Mouse (Mus musculus): ENCODE measurements around the gene Ncdn.

Ncdn gene

DNA sequence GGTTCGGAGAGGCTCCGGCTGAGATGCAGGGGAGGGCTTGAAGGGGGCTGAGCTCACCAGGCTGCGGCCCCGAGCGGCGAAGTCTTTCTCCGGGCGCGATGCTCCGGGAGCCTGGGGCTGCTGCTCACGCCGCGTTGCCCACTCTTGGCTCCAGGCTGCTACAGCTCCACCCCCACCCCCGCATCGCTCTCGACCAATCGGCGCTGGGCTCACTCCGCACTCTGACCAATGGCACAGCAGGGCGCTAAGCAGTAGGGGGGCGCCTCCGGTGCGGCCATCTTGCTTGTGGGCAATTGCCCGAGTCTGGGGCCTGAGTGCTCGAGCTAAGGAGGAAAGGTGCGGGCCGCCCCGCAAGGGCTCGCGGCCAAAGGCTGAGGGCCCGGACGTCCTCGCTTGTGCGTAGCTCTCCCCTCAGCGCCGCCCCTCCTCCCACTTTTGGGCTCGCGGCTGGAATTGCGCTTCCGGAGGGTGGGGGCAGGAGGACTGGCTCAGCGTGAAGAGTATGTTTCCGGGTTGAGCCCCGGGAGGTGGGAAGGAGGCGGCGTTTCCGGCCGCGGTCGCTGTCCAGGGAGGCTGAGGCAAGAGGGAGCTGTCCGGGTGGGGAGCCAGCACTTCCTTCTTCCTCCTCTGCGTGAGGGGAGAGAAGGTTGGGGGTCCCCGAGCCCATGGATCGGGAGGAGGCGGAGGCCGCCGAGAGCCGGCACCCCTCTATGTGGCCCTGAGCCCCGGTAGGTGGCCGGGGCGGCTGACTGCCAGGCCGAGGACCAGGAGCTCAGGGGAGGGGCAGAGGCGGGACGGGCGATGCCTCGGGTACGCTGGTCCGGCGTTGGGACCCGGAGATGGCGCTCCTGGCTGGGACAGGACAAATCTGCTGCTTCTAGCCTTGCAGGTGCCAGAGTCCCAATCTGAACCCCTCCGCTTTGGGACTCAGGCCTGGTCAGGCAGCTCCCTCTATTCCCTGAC is at the start of gene Ncdn, which contains the start of gene AU040320:
Ncdn (minus strand) TSS at position 171 of the 963 bp plus-strand sequence.
AU040320 (plus strand) TSS at position 277 of the 963 bp plus-strand sequence.
- peak; percentile 99 for DNase-seq

DNA sequence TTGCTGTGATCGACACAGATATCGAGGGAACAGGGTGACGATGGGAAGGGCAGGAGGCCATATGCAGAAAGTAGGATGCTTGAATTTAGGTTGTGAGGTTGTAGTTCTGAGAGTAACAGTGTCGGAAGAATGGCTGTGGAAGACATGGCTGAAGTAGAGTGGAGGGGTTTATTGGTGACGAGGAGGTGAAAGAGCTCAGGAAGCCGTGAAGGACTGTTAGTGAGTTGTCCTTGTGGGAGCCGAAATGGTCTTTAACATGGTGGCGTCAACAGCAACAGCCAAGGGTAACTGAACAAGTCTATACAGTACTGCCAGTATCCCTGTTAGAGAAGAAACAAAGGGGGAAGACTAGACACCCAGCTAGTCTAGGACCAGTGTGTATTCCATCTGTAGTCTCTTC is 48.9 kb upstream of the Ncdn start:
- DNase-seq, result no peak

DNA sequence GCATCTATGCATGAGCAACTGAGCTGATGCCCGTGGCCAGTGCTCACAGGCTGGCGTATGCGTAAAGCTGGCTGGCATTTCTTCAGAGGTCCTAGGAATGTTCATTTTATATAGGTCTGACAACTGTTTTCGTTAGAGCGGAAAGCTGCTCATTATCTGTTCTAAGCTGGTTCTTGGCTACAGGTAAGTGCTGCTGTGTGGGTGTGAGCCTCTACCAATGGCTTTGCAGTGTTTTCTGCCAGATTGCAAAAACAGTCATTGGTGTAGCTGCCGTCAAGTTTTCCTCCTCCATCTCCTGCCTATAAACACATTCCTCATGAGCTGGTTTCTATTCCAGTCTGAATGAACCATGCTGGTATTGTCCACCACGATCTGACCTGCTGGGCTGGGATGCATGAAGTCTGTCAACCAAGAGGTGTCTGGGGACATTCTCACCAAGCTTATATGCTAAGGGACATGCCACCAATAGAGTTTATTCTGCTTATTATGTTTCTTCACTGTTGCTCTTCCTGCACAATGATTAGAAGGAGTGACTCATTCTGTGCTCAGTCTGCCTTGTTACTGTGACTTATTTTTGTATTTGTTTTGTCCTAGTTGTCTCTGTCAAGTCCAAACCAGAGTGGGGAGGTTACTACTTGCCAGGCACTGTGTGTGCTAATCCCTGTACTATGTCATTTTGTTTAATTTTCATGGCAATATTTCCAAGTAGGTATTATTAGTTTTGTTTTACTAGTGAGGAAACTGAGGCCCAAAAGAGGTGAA is 39.3 kb upstream of the Ncdn start:
- no peak for DNase-seq

DNA sequence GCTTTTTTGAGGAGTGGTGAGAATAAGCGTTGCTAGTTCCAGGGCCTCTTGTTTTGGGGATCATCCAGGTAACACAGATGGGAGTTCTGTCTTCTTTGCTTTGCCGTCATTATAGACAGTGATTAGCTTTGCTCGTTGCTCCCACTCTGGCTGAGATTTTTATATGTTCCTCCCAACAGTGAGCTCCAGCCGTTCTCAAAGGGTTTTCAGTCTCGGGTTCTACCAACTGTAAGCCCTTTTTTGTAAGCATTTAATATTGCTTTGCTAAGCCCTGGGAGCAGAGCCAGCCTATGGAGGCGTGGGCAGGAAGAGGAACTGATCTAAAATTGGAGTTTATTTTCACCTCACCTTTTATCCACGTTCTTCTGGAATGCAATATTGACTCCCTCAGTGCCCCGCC is 29.8 kb upstream of the Ncdn start:
- DNase-seq, result peak; percentile 34

DNA sequence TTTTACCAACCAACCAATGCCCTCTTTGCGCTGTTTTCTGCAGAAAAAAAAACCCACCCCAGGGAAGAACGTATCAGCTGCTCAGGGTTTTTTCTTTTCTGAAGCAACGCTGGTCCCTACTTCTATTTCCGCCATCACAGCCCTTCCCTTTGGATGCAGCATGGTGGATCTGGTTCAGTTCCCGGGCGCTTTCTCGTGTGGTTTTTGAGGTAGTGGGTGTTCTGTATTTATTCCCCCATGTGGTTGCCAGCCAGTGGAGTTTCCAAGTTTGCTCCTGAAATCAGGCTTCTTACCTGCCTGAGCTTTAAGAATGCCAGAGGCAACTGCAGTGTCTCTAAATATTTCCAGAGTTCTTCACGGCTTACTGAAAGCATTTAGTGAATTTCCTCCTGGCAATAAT is 29.3 kb upstream of the Ncdn start:
- no peak for DNase-seq

DNA sequence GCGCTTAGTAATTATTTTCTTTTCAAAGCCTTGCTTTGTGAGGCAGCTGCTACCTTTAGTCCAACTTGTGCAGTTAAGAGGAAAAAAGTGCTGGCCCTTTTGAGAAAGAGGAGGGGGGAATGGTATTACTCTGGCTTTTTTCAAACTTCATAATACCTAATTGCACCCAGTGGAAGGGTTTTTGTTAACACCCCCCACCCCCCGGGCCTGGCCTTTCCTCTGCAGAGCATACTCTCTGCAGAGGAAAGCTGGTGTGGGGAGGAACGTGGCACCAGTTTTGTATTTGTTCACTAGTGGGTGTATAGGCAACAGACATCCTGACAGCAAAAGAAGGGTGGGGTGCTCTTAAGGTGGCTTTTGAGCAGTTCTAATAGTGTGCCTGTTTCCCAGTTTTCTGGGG is 28.6 kb upstream of the Ncdn start:
- no peak for DNase-seq

DNA sequence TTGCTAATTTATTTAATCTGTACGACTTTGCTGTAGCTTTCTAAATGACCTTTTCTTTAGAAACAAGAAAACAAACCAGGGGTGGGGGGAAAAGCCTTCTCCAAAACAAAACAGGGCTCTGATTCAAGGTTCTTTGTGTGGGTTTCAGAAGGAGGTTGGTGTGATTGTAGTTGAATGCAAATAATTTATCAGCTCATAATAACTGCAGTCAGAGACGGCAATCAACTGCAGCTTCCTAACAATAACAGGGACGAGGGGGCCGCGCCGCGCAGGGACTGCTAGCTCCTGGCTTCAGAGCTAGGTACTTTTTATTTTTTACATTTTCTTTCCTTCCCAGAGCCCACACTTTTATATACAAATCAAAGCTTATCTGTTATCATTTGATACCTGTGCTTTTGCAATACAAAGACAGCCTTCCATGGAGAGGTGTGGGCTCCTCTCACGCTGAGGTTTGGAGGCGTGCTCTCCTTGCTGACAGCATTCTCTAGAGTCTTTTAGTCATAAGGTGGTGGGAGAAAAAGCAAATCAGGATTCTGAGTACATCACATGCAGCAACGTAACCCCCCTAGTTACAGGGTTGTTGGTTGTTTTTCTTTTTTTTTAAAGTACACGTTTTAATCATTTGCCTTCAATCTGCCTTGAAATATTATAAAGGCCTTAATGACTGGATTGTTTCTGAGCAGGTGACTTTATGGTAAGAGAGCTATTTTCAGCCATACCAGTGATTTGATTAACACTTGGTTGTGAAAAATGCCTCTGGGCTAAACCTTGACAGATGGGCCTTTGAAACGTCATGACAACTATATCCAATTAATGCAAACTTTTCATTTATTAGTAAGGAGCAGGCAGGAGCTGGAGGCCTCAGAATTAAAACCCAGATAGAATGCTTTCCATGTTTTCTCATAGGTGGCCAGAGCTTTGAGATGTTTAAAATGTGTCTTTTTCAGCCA is 26.9 kb upstream of the Ncdn start:
- DNase-seq, result no peak

DNA sequence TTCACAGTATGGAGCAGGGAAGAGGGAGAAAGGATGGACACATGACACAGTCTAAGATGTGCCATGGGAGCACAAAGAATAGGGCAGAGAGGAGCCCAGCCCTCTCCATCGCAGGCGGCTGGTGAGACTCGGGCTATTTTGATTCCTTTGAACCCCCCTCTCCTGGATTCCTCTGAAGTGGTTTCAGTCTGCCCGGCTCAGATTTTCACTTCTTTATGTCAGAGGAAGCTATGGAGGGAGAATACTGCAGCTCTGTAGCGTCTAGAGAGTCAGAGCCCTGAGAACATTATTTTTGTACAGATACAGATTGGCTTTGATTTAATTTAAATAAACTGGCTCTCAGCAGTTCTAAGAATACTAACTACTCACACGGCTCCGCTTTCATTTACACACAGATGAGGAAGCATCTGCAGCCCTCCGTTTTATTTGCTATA is 25.9 kb upstream of the Ncdn start:
- no peak for DNase-seq

DNA sequence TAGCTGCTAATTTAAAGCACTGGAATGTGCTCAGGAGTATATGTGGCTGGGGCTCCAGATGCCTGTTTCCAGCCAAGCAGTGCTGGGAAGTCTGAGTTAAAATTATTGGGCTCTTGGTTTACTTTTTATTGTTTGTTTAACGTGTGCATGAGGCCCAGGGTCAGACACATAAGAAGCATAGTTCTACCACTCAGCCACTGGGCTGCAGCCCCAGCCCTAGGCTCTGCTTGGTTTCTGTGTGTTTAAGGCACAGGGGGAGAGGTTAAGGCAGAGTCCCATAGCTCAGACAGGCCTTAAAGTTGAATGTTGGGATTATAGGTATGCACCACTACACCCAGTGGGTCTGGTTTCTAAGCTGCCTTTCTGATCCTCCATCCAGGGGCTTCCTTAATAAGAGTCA is 21.9 kb upstream of the Ncdn start:
- no peak for DNase-seq

DNA sequence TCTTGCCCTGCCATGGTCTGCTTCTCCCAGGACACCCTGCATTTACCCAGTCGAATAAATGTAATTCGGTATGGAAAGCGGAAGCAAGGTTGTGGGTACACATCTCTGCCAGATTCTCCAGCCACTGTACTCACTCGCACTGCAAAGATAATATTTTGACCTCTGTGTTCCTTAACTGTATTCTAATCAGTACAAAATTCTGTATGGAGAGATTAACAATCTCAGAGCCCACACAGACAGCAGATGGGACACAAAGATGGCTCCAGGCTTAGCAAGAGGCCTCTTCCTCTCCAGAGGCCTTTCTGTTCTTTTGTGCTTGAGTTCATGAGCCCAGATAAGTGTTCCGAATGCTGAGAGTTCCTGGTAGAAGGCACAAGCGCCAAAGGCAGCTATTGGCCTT is 20.6 kb upstream of the Ncdn start:
- no peak for DNase-seq

DNA sequence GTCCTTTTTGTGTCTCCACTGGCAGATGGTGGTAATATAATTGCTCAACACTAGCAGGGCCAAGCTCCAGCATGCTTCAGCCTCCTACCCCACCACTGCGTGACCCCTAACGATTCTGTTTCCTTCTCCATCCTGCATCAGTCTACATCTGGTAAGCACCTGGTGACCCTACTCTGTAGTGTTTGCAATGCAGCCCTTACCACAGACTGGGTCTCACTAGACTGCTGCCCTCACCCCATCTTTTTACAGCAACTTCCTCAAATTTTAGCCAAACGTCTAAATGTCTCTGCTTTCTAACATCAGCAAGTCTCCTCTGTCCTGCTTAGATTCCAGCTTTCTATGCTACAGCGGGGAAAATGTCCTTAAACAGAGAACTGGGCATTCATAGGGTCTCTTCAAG is 17.6 kb upstream of the Ncdn start:
- no peak for DNase-seq

DNA sequence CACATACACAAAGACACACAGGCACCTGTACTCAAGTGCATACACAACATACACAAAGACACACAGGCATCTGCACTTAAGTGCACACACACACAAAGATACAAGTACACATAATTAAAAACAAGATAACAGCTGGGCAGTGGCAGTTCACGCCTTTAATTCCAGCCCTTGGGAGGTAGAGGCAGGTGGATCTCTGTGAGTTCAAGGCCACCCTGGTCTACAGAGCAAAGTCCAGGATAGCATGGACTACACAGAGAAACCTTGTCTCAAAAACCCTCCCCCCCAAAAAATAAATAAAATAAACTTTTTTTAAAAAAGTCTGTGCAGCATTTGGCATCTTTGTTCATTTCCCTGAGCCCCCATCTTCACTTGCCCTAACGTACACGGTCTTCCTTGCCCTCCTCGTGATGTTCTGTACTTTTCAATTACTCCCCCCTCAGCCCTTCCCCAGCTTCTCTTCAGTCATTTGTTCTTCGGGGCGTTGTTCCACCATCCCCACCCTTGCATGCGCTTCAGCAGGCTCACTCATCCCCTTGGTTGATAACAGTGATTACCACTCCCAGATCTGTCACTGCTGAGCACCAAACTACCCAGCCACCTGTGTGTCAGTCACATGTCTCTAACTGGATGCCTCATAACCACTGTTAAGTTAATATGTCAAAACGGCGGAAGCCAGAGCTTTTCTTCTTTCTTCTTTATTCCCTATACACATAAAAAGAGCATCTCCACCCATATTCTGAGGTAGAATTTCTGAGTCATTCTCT is 16.7 kb upstream of the Ncdn start:
- DNase-seq, result no peak

DNA sequence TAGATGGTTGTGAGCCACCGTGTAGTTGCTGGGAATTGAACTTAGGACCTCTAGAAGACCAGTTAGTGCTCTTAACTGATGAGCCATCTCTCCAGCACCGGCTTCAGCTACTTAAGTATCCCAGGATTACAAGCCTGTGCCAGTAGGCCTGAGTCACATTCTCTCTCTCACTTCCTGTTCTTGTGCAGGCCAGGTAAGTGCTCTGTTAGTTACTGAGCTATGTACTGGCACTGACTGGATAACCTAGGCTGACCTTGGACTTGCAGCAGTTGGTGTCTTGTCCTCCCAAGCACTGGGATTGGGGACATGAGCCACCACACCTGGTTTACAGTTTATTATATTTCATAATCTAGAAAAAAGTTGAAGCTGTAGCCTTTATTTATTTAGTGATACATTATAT is 10.2 kb upstream of the Ncdn start:
- DNase-seq, result no peak

DNA sequence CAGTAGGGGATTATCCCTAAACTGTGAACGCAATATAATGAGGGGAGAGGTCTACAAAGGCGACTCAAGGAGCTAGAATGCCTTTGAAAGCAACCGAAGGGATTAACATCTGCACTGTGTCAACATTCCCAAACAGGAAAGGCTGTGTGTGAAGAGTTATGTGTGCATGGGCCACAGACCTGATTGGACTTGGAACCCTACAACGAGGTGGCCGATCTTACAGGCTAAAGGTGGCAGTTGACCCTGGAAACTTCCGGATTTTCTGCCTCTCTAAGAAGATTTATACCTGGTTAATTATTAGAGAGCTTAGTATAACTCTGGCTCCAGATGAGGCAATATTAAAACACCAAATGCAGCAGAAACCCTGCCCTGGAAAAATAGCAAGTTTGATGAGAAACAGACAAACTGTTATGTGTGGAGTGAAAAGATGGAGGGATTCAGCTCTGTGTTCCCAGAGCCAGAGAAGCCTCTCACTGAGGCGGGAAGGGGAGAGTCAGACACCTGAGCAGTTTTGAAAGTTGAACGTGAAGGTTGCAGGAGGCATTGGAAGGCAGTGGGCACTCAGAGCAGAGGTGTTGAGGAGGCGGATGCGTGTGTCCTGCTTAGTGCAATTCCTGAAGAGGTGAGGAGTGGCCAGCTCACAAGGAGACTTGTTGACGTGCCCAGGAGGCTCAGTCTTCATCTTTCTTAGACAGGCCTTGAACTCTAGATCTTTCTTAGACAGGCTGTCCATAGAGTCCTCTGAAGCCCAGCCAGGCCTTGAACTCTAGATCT is 9.5 kb upstream of the Ncdn start:
- no peak for DNase-seq

DNA sequence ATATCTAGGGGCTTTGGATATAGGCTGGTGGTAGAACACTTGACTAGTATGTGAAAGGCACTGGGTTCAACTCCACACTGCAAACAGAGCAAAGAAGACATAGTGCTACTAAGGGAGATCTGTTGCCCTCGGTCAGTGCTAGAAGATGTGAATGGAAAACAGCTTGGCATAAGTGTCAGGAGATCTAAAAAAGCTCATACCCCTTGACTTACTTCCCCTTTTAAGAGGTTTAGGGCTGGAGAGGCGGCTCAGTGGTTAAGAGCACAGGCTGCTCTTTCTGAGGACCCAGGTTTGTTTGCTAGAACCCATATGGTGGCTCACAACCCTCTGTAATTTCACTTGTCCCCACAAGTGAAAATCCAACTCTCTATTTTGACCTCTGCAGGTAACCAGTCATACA is 6.2 kb upstream of the Ncdn start:
- DNase-seq, result no peak

DNA sequence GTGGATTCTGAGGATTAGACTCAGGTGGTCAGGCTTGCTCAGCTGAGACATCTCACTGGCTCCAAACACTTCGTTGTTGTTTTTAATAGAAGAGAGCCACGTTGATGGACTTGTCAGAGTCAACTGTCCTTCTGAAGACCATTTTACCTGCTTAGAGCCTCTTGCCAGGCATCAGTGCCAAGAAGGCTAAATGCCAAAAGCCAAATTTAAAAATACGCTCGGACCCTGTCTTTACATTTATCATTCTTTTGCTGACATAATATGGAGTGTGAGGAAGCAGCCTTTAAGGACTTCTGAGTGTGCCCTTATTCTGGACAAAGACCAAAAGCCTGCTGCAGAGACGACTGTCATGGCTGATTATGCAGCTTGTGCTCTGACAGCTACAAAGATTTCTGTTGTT is 5.1 kb upstream of the Ncdn start:
- DNase-seq, result no peak

DNA sequence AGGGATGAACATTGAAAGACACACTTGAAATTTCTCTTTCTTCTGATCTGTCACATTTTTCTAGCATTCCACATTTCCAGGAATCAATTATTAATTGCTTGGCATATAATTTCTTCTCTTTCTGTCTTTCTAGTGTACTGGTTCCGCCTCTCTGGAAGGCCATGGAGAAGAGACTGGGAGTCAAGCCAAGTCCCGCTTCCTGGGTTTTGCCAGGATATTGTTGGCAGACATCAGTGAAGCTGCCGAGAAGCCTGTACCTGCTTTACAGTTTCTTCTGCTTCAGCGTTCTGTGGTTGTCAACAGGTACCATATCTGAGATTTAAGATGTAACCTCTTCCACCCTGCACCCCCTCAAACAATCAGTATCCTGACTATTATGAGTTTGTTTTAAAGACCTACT is 3.5 kb upstream of the Ncdn start:
- DNase-seq, result peak; percentile 86

DNA sequence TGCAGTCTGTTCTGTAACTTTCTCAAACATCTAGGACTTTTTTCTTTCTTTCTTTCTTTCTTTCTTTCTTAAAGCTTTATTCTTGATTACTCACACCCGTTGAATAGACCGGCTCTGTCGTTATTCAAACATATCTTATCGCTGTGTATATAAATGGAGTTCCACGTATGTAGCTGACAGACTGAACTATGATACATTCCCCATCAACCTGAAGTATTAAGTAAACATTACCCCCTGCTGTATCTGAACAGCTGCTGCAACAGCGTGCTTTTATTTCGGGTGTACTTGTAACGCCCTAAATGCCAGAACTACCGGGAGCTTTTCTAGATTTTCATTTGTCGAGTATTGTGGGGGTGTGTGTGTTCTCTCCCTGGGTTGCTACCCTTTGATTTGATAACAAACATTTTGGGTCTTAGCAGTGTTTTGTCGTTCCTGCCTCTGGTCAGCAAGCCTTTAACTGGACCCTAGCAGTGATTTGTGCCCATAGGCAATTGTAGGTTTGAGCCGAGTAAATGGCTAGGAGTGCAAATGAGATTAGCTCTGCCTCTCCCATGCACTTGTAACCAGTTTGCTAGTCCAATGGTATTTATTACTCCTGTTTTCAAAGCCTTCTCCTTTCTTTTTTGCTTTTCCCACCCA is 1.6 kb upstream of the Ncdn start:
- DNase-seq, result no peak

DNA sequence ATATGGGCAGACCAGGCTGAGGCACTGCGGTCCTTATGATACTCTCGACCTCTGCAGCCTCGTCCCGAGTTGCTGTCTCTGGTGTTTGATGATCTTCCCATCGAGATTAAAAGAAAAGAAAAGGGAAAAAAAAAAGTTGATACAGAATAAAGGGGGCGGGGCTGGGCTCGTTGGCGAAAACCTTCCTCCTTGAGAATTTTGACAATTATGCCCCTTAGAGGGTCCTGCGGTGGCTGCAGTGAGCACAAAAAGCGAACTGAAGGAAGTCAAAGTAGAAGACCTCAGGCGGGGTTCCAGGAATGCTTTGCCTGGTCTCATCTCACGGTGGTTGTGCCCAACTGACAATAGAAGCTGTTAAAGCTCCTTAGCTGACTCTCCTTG is 983 bp upstream of the Ncdn start:
- no peak for DNase-seq

DNA sequence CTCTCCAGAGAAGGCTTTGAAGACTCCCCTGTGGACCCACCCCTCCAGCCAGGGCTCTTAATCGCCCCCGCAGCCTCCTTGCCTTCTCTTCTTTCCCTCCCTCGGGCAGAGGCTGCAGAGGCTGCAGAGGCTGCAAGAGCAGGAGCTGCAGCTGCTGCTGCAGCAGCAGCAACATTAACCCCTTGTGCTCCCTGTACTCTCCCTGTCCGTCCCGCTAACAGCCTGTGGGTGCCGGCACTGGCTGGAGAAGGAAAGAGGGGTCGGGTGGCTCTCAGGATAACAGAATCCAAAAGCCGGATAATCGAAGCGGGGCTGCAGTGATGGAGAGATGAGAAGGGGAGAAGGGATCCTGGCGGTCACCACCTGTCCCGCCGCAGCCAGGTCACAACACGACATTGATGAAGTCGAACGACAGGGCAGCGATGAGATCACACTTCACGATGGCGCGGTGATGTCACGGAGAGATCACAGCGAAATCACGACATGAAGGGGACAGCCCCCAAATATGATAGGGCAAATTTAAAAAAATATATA is 563 bp downstream of the Ncdn start:
- DNase-seq, result peak; percentile 65
